Mouse (Mus musculus): Measurements from ENCODE around the gene Wdr26.

Gene Wdr26

GRCm38 (mm10) chr1:181168377-181168776 lies 43.4 kb downstream of the Wdr26 start:
- no peak for ATAC-seq (ENCODE audit: low TSS enrichment)

- ATAC-seq (ENCODE audit: low TSS enrichment): no peak
Observed at GRCm38 (mm10) chr1:181167816-181168215, 44.0 kb downstream of the Wdr26 start.

- ATAC-seq (ENCODE audit: low TSS enrichment): no peak
Observed at GRCm38 (mm10) chr1:181151541-181151940, 60.3 kb downstream of the Wdr26 start.

GRCm38 (mm10) chr1:181150827-181151534 lies 60.8 kb downstream of the Wdr26 start:
- ATAC-seq (ENCODE audit: low TSS enrichment): peak; percentile 95

- 0 out of 2 replicates have a peak, but pooled peaks have one; percentile 8 for ATAC-seq (ENCODE audit: low TSS enrichment)
Observed at GRCm38 (mm10) chr1:181150431-181150826, 61.4 kb downstream of the Wdr26 start.

- ATAC-seq (ENCODE audit: low TSS enrichment): no peak
Observed at GRCm38 (mm10) chr1:181149373-181150017, 62.3 kb downstream of the Wdr26 start.

GRCm38 (mm10) chr1:181148540-181148939 lies 63.3 kb downstream of the Wdr26 start:
- no peak for ATAC-seq (ENCODE audit: low TSS enrichment)

GRCm38 (mm10) chr1:181146187-181146586 lies 65.6 kb downstream of the Wdr26 start:
- no peak for ATAC-seq (ENCODE audit: low TSS enrichment)

- no peak for ATAC-seq (ENCODE audit: low TSS enrichment)
Observed at GRCm38 (mm10) chr1:181144966-181145365, 66.8 kb downstream of the Wdr26 start.

GRCm38 (mm10) chr1:181143950-181144836 lies 67.6 kb downstream of the Wdr26 start, which contains the start of the genes Nvl and Cnih4:
TSS of gene Nvl (minus strand) at chr1:181144204.
TSS of gene Cnih4 (plus strand) at chr1:181144693.
- ATAC-seq (ENCODE audit: low TSS enrichment): peak; percentile 98

GRCm38 (mm10) chr1:181143609-181143949 lies 68.2 kb downstream of the Wdr26 start:
- ATAC-seq (ENCODE audit: low TSS enrichment): peak; percentile 31; the same call in 1 of the 2 replicates

- no peak for ATAC-seq (ENCODE audit: low TSS enrichment)
Observed at GRCm38 (mm10) chr1:181138730-181139129, 73.1 kb downstream of the Wdr26 start.

GRCm38 (mm10) chr1:181131915-181132314 lies 79.9 kb downstream of the Wdr26 start:
- no peak for ATAC-seq (ENCODE audit: low TSS enrichment)

GRCm38 (mm10) chr1:181126766-181127165 lies 85.0 kb downstream of the Wdr26 start:
- ATAC-seq (ENCODE audit: low TSS enrichment): no peak

- no peak for ATAC-seq (ENCODE audit: low TSS enrichment)
Observed at GRCm38 (mm10) chr1:181125916-181126315, 85.9 kb downstream of the Wdr26 start.

- no peak for ATAC-seq (ENCODE audit: low TSS enrichment)
Observed at GRCm38 (mm10) chr1:181124145-181124544, 87.7 kb downstream of the Wdr26 start.

Data from frontal cortex, adult (tissue).